Mouse (Mus musculus): ENCODE measurements around the gene Bex1. TPM values are rescaled to one million over a fixed set of nuclear protein-coding genes. Genes with fewer than 3 reads are reported as not detected.

The Bex1 gene
- polyA plus RNA-seq, 1 experiment from 2014 or later = 259 TPM

GRCm38 (mm10) chrX:136213396-136213795 lies 1.9 kb downstream of the Bex1 start:
- Histone ChIP-seq H3K4me2 (no peak overlapping the region), H3K27me3 (no peaks in the 10 kb centered on the region), H3K9me3 (no peaks in the 10 kb centered on the region), H3K27ac (replicated peaks) (no peak overlapping the region), H3K36me3 (no peaks in the 10 kb centered on the region), H3K9ac (no peak overlapping the region), H3K4me1 (replicated peaks) (0 out of 2 replicates have a peak, but pooled peaks cover 4% of the 10 kb centered on the region), H3K4me3 (no peak overlapping the region)
- WGBS = 88% methylated on average over 2 of the region's 2 CpGs
- no peak for ATAC-seq (ENCODE audit: low FRiP score, low read depth)

GRCm38 (mm10) chrX:136204406-136204805 lies 10.9 kb downstream of the Bex1 start:
- no peak for ATAC-seq (ENCODE audit: low FRiP score, low read depth)
- no peak overlapping the region for H3K9ac ChIP-seq
- no peak overlapping the region for H3K4me2 ChIP-seq
- no peaks in the 10 kb centered on the region for H3K9me3 ChIP-seq
- WGBS = 82% methylated on average over 6 of the region's 6 CpGs
- no peaks in the 10 kb centered on the region for H3K36me3 ChIP-seq
- H3K27ac ChIP-seq (replicated peaks) = no peak overlapping the region
- no peaks in the 10 kb centered on the region for H3K27me3 ChIP-seq
- H3K4me1 ChIP-seq (replicated peaks) = no peaks in the 10 kb centered on the region
- no peak overlapping the region for H3K4me3 ChIP-seq

GRCm38 (mm10) chrX:136203664-136204066 lies 11.6 kb downstream of the Bex1 start, which contains the start of gene Tceal5:
Gene Tceal5 (minus strand): TSS chrX:136203876.
- H3K9me3 ChIP-seq = no peaks in the 10 kb centered on the region
- WGBS = 15% methylated on average over 9 of the region's 9 CpGs
- peak; percentile 95 for ATAC-seq (ENCODE audit: low FRiP score, low read depth)
- H3K27me3 ChIP-seq = no peaks in the 10 kb centered on the region
- no peaks in the 10 kb centered on the region for H3K4me1 ChIP-seq (replicated peaks)
- H3K4me3 ChIP-seq = peak within 1 kb of the TSS; percentile 51
- peak within 1 kb of the TSS; percentile 54 for H3K9ac ChIP-seq
- no peaks in the 10 kb centered on the region for H3K36me3 ChIP-seq
- H3K27ac ChIP-seq (replicated peaks) = peak within 1 kb of the TSS; percentile 78
- peak within 1 kb of the TSS; percentile 54 for H3K4me2 ChIP-seq

- H3K27ac ChIP-seq (replicated peaks) = peak overlapping the region; percentile 78
- ATAC-seq (ENCODE audit: low FRiP score, low read depth) = no peak; the same call in 1 of the 2 replicates
- 31% methylated on average over 7 of the region's 7 CpGs for WGBS
Observed at GRCm38 (mm10) chrX:136203257-136203656, 12.1 kb downstream of the Bex1 start.

GRCm38 (mm10) chrX:136196873-136197272 lies 18.4 kb downstream of the Bex1 start:
- Histone ChIP-seq H3K4me3 (no peak overlapping the region), H3K27ac (replicated peaks) (no peak overlapping the region), H3K9ac (no peak overlapping the region), H3K27me3 (no peaks in the 10 kb centered on the region), H3K36me3 (no peaks in the 10 kb centered on the region), H3K9me3 (no peaks in the 10 kb centered on the region), H3K4me1 (replicated peaks) (no peaks in the 10 kb centered on the region), H3K4me2 (no peak overlapping the region)
- ATAC-seq (ENCODE audit: low FRiP score, low read depth) = no peak
- WGBS = 56% methylated on average over 1 of the region's 1 CpGs

More at GRCm38 (mm10) chrX:136203257-136203656, 12.1 kb downstream of the Bex1 start:
- no peaks in the 10 kb centered on the region for H3K4me1 ChIP-seq (replicated peaks)
- H3K27me3 ChIP-seq = no peaks in the 10 kb centered on the region
- H3K9ac ChIP-seq = peak overlapping the region; percentile 54
- peak overlapping the region; percentile 51 for H3K4me3 ChIP-seq
- peak overlapping the region; percentile 54 for H3K4me2 ChIP-seq
- H3K36me3 ChIP-seq = no peaks in the 10 kb centered on the region
- H3K9me3 ChIP-seq = no peaks in the 10 kb centered on the region

GRCm38 (mm10) chrX:136195193-136195944 lies 19.9 kb downstream of the Bex1 start:
- no peaks in the 10 kb centered on the region for H3K27me3 ChIP-seq
- H3K36me3 ChIP-seq = no peaks in the 10 kb centered on the region
- WGBS = 85% methylated on average over 16 of the region's 16 CpGs
- no peak for ATAC-seq (ENCODE audit: low FRiP score, low read depth)
- no peaks in the 10 kb centered on the region for H3K4me1 ChIP-seq (replicated peaks)
- no peak overlapping the region for H3K4me3 ChIP-seq
- no peak overlapping the region for H3K9ac ChIP-seq
- H3K4me2 ChIP-seq = no peak overlapping the region
- H3K27ac ChIP-seq (replicated peaks) = no peak overlapping the region
- H3K9me3 ChIP-seq = no peaks in the 10 kb centered on the region

GRCm38 (mm10) chrX:136183107-136183506 lies 32.2 kb downstream of the Bex1 start:
- Histone ChIP-seq H3K9me3 (no peaks in the 10 kb centered on the region), H3K27ac (replicated peaks) (no peak overlapping the region), H3K9ac (no peak overlapping the region), H3K4me2 (no peak overlapping the region), H3K36me3 (no peaks in the 10 kb centered on the region), H3K4me1 (replicated peaks) (no peaks in the 10 kb centered on the region), H3K4me3 (no peak overlapping the region), H3K27me3 (no peaks in the 10 kb centered on the region)
- ATAC-seq (ENCODE audit: low FRiP score, low read depth) = no peak
- 81% methylated on average over 1 of the region's 1 CpGs for WGBS

- ATAC-seq (ENCODE audit: low FRiP score, low read depth) = no peak
- Histone ChIP-seq H3K4me2 (no peak overlapping the region), H3K9ac (no peak overlapping the region), H3K9me3 (no peaks in the 10 kb centered on the region), H3K4me1 (replicated peaks) (no peaks in the 10 kb centered on the region), H3K27me3 (no peaks in the 10 kb centered on the region), H3K27ac (replicated peaks) (no peak overlapping the region), H3K4me3 (no peak overlapping the region), H3K36me3 (no peaks in the 10 kb centered on the region)
- WGBS = 25% methylated on average over 10 of the region's 11 CpGs
Observed at GRCm38 (mm10) chrX:136180897-136181553, 34.3 kb downstream of the Bex1 start.

- peak overlapping the region; percentile 58 for H3K4me2 ChIP-seq
- no peaks in the 10 kb centered on the region for H3K27me3 ChIP-seq
- peak overlapping the region; percentile 57 for H3K4me3 ChIP-seq
- ATAC-seq (ENCODE audit: low FRiP score, low read depth) = no peak
- H3K9me3 ChIP-seq = no peaks in the 10 kb centered on the region
- 22% methylated on average over 10 of the region's 10 CpGs for WGBS
- H3K9ac ChIP-seq = peak overlapping the region; percentile 33; the same call in 1 of the 2 replicates
- peaks cover 5% of the 10 kb centered on the region for H3K4me1 ChIP-seq (replicated peaks)
- H3K27ac ChIP-seq (replicated peaks) = peak overlapping the region; percentile 84; the same call in 1 of the 2 replicates
- H3K36me3 ChIP-seq = no peaks in the 10 kb centered on the region
Observed at GRCm38 (mm10) chrX:136172786-136173185, 42.5 kb downstream of the Bex1 start.

GRCm38 (mm10) chrX:136172118-136172551 lies 43.2 kb downstream of the Bex1 start, which contains the start of gene Tceal8:
Gene Tceal8 (minus strand): TSS chrX:136172342.
- Histone ChIP-seq H3K9me3 (no peaks in the 10 kb centered on the region), H3K27ac (replicated peaks) (peak within 1 kb of the TSS; percentile 84), H3K36me3 (no peaks in the 10 kb centered on the region), H3K9ac (peak within 1 kb of the TSS; percentile 67), H3K27me3 (no peaks in the 10 kb centered on the region), H3K4me2 (peak within 1 kb of the TSS; percentile 58), H3K4me1 (replicated peaks) (peaks cover 5% of the 10 kb centered on the region), H3K4me3 (peak within 1 kb of the TSS; percentile 57)
- peak; percentile 98 for ATAC-seq (ENCODE audit: low FRiP score, low read depth)
- WGBS = 7% methylated on average over 10 of the region's 10 CpGs

GRCm38 (mm10) chrX:136171189-136172117 lies 43.9 kb downstream of the Bex1 start:
- Histone ChIP-seq H3K9ac (peak overlapping the region; percentile 67), H3K4me3 (peak overlapping the region; percentile 57), H3K36me3 (no peaks in the 10 kb centered on the region), H3K27me3 (no peaks in the 10 kb centered on the region), H3K4me1 (replicated peaks) (peaks cover 5% of the 10 kb centered on the region), H3K9me3 (no peaks in the 10 kb centered on the region), H3K4me2 (peak overlapping the region; percentile 58), H3K27ac (replicated peaks) (peak overlapping the region; percentile 84)
- WGBS = 19% methylated on average over 24 of the region's 24 CpGs
- peak; percentile 78 for ATAC-seq (ENCODE audit: low FRiP score, low read depth)
